Mouse (Mus musculus) urinary bladder, postnatal 36 days (tissue): ENCODE measurements around the gene Zap70.

ENCODE experiments used
- DNase-seq, 2 experiments: peaks; one replicate each; pipeline ENCODE4 v3.0.0; 2022; ENCODE audit warnings: low spot score in 2 of 2, mixed read lengths in 1 of 2

Gene Zap70

DNA sequence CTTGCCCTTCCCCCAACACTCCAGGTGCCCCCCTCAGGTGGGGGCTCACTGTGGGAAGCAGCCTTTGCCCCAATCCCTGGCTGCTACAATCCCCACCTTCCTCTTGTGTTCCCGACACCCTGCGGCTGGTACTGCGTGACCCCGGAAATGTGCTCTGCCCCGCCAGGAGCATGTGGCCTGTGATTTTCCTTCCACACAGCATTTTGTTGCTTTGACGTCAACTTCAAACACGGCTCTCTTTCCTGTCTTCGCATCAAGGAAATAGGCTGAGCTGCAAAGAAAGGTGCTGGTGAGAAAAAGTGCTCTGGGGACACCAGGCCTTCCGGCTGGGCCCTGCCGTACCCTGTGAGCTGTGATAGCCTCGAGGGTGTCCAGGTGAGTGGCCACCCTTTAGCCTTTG lies at the start of gene Zap70:
Gene Zap70, plus strand, starts transcription at position 231 of the 400 bp plus-strand sequence.
- DNase-seq, result no peak

DNA sequence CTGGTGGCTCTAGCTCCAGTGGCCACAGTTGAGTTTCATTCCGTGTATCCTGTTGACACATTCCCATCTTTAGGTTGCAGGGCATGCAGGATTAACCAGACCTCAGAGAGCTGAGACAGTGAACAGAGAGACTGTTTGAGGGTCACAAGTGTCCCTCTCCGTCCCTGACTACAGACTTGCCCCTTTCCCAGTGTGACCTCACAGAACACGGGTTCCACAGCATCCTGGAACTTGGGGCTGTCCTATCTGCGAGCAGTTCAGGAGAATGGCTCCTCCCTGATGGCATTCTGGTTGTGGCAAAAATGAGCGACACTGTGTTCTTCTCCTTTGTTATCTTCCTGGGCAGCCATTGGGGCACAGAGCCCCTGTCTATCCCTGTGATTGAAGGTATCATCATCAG lies 47.3 kb upstream of the Zap70 start, which contains the start of gene Actr1b:
Gene Actr1b, minus strand, starts transcription at position 112 of the 400 bp plus-strand sequence.
- DNase-seq, result no peak

DNA sequence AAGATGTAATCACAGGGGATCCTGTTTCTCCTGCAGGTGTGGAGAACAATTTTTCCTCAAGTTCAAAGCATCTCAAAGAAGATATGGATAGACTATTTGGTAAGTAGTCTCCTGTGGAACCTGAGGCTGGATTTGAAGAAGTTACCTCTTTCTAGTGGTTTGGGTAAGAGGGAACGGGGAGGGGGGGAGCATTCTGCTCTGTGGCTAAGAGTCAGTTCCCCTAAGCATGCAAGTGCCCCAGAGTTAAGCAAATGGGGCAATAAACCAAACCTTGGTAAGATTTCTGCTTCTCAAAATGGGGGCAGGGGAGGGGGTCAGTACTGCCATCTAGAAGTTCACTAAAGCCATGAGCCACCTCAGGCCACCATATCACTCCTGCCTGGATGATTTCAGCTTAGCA lies 42.8 kb upstream of the Zap70 start:
- no peak for DNase-seq

DNA sequence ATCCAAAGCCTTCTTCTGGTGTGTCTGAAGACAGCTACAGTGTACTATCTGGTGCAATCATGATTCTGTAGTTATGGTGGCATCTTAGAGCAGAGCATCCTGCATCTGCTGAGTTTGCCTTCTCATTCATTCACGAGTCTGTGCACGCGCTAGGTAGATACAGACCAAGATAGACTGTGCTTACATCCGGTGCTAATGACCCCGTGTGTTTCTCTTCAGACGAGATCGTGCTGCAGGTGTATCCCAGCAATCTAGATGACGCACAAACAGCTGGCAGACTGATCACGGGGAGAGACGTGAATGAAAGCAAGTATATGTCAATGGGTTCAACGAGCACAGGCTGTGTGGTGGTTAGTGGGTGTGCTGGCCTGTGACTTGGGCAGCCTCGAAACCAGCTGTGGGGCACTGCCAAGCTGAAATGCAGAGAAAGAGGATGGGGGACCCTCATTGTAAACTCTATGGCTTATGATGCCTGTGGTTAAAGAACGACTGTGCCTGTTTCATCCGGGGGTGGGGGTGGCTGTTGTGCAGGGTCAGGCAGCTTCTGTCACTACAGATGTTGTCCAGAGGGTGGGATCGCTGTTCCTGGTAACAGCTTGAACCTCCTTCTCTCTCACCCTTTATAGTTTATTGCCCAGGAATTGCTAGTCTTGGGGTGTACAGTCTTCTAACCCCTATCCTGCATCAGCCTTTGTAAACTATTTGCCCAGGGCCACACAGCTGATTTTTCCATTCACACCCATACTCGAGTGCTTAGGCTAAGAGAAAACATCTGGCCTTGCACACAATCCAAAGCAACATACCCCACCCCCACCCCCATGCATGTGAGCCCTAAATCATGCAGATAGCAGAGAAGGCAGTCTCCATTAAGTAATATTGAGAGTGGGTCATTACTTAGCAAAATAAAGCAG lies 38.2 kb upstream of the Zap70 start:
- DNase-seq, result no peak

GRCm38 (mm10) chr1:36724057-36724431 lies 37.6 kb upstream of the Zap70 start:
- DNase-seq, result no peak

- DNase-seq, result peak; percentile 72 to 79
Observed at GRCm38 (mm10) chr1:36737300-36737699, 24.3 kb upstream of the Zap70 start.

DNA sequence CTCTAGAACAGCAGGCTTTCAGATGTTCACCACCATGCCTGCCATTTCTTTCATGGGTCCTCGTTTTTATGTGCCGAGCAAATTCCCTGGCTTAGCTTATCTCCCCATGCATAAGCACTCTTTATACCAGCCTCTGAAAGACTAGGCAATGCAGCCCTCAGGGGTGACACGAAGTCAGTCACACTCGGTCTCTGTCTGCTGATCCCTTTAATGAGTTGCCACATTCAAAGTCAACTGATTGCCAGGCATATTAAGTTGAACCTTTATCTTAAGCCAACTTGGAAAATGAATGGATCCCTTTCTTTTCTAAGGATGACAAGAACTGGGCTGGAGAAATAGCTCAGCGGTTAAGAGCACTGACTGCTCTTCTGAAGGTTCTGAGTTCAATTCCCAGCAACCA lies 22.4 kb upstream of the Zap70 start:
- no peak for DNase-seq

- no peak for DNase-seq
Observed at GRCm38 (mm10) chr1:36743046-36743445, 18.6 kb upstream of the Zap70 start.

GRCm38 (mm10) chr1:36744268-36744944 lies 17.2 kb upstream of the Zap70 start:
- DNase-seq, result peak; percentile 60 to 61

GRCm38 (mm10) chr1:36745661-36746060 lies 15.9 kb upstream of the Zap70 start:
- DNase-seq, result no peak

DNA sequence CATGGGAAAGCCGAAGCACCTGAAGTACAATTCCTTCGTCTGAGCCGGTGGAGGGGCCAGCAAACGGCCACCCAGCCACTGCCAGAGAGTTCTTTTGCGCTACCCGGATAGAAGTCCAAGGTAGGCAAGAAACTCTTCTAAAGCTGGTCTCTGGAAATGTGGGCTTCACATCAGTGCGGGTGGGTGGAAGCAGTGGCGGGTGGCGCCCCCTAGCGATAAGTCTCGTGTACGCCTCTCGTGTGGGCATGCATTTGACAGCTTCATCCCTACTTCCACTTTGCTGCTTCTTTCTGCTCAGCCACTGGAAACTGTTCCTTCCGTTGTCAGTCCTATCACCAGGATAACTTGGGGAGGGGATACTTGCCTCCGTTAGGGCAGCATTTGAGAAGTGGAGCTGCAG lies 15.1 kb upstream of the Zap70 start:
- DNase-seq, result no peak

- DNase-seq, result no peak
Observed at GRCm38 (mm10) chr1:36753932-36754675, 7.5 kb upstream of the Zap70 start.

- no peak for DNase-seq
Observed at GRCm38 (mm10) chr1:36758553-36758952, 3.0 kb upstream of the Zap70 start.

GRCm38 (mm10) chr1:36759076-36759475 lies 2.5 kb upstream of the Zap70 start:
- DNase-seq, result no peak

DNA sequence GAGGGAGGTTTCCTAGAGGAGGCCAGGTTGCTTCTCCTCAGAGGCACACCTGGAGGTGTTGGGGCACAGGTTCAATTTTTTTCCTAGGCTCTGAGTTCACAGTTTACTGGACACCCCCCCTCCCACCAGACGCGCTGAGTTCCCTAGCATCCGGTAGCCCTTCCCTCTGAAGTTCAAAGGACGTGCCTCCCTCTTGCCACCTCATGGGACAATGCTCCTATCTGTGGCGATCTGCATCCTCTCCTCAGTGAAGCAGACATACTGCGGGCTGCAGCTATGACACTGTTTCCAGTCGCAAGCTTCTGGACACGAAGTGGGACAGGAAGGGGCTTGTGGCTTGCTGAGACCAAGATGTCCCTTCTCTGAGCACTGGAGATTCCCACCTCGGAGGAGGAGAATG lies 1.2 kb upstream of the Zap70 start:
- DNase-seq, result no peak

DNA sequence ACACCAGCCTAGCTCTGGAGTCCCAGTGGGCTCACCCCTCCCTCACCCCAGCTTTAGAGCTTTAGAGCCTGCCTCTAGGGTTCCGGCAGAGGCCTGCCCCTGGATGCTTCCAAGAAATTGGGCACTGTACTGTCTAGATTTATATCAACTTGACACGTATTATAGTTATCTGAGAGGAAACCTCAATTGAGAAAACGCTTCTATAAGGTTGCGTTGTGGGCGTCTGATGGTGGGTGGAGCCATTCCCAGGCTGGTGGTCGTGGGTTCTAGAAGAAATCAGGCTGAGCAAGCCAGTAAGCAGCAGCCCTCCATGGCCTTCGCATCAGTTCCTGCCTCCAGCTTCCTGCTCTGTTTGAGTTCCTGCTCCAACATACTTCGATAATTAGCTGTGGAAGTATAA lies 537 bp upstream of the Zap70 start:
- no peak for DNase-seq

- DNase-seq, result no peak
Observed at GRCm38 (mm10) chr1:36766431-36767205, 5.0 kb downstream of the Zap70 start.

DNA sequence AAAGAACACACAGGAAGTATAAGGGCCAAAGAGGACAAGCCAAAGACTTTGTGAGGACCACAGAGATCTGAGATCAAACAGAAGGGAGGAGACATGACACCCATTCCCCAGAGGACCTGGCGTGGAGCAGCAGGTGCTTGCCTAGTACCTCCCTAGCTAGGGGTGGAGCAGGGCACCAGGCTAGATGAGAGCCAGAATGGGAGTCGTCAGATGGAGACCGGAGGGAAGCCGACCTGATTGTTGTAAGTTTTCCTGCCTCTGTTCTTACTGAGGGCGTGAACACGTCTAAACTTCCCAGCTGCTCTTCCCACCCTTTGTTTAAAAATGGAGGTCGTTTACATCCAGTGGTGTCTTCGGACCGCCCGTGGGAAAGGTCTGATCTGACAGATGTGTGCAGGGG lies 5.7 kb downstream of the Zap70 start:
- DNase-seq, result no peak

DNA sequence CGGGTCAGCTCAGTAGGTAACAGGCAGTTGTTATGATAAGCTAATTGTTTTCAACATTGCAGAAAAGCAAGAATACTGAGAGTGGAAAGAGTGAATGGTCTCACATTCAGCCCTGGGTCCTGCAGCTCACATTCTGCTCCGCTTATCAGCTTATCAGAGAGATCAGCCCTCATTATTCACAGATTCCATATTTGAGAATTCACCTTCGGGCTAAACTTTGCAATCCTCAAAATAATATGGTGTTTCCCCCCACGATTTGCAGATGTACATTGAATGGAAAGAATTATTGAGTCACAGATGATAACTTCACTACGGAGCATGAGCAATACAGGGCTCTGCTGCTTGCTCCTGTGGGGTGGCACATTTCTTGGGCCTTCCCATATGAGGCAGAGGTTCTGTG lies 7.2 kb downstream of the Zap70 start:
- no peak for DNase-seq

DNA sequence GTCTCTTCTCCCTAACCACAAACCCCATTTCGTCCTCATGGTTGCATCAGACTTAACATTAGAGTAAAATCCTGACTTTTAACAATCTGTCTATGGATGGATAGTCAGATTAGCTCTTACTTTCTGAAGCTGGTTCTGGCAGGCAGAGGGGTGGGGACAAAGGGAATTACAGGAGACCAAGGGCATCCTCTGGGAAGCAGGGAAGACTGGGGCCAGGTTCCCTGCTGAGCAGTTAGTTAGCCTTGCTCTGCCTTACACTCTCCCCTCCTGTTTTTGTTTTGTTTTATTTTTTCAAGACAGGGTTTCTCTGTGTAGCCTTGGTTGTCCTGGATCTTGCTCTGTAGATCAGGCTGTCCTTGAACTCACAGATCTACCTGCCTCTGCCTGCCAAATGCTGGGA lies 8.4 kb downstream of the Zap70 start:
- no peak for DNase-seq

GRCm38 (mm10) chr1:36770998-36771397 lies 9.4 kb downstream of the Zap70 start:
- DNase-seq, result no peak
